Comparison of ENCODE assay signal across 13 mouse cellular contexts in the genomic region with DNA sequence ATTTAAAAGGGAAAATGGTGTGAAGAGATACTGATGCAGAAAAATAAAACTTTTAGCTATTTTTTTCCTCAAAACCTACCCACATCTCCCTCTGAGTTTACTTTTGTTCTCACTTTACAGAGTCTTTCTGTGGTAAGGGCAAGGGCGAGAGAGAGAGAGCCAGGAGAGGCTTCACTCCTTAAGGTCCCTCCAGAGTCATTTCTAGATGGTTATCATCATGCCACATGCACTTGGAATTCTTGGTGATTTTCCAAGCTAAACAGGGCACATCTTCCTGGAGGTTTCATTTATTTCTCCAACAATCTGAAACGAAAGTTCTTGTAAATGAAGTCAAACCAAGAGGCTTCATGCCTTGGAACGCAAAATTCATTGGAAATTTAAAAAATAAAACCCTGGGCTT.
"Had no signal": no experiment of that assay in that cellular context is flagged by ENCODE, and none has a peak within 500 bp of the region (broad histone marks: within the 10 kb centered on the region; RNA-seq: fewer than 3 reads in every experiment).

No protein-coding gene starts in this region.

- H3K9me3 ChIP-seq: liver, embryonic 13.5 days; midbrain, embryonic 12.5 days had no signal

- H3K27me3 ChIP-seq: liver, embryonic 13.5 days; midbrain, embryonic 12.5 days had no signal

- H3K9ac ChIP-seq: liver, embryonic 13.5 days; midbrain, embryonic 12.5 days had no signal

- H3K4me1 ChIP-seq: midbrain, embryonic 12.5 days had no signal

- H3K36me3 ChIP-seq: liver, embryonic 13.5 days; midbrain, embryonic 12.5 days had no signal

- H3K27ac ChIP-seq: kidney, postnatal 0 days; layer of hippocampus, adult 2 months; left cerebral cortex, adult 2 months; liver, embryonic 13.5 days; macrophage; midbrain, embryonic 12.5 days had no signal

- ATAC-seq: intestine, postnatal 0 days; midbrain, embryonic 16.5 days had no signal

- H3K4me2 ChIP-seq: liver, embryonic 13.5 days; midbrain, embryonic 12.5 days had no signal

- DNase-seq: kidney, adult 2 months; kidney, postnatal 25 days; layer of hippocampus, postnatal 36 days; liver, embryonic 13.5 days; thymus, adult 18-20 months; thymus, postnatal 36 days had no signal

- H3K4me3 ChIP-seq: layer of hippocampus, adult 2 months; left cerebral cortex, adult 2 months; liver, embryonic 13.5 days; midbrain, embryonic 12.5 days had no signal
